Mouse (Mus musculus) right cerebral cortex, postnatal 25 days (tissue): ENCODE data around the gene Nr2e1.

ENCODE experiments used
- DNase-seq: peaks from one replicate; pipeline ENCODE4 v3.0.0; 2022

The Nr2e1 gene

DNA sequence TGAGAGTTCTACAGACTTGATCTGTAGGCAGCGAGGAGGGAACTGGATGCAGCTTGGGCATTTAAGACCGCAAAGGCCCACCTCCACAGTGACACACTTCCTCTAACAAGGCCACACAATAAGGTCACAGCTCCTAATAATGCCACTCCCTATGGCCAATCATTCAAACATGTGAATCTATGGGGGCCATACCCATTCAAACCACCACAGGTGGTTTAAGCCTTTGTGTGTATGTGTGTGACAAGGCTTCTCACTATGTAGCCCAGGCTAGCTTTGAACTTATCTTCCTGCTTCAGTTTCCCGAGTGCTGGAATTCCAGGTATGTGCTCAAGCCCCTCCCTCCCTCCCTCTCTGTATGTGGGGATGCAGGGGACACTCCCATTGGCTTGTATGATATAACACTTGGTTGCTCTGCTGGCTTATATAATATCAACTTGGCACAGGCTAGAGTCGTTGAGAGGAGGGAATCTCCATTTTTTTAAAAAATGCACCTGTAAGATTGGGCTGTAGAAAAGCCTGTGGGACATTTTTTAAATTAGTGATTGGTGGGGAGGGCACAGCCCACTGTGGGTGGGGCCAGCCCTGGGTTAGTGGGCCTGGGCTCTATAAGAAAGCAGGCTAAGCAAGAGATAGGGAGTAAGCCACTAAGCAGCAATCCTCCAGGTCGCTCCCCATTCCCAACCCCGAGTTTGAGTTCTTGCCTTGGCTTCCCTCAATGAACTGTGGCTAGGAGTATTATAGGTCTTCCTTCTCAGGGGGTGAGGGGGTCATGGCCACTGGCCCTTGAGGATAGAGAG lies 37.5 kb downstream of the Nr2e1 start:
- DNase-seq = no peak

DNA sequence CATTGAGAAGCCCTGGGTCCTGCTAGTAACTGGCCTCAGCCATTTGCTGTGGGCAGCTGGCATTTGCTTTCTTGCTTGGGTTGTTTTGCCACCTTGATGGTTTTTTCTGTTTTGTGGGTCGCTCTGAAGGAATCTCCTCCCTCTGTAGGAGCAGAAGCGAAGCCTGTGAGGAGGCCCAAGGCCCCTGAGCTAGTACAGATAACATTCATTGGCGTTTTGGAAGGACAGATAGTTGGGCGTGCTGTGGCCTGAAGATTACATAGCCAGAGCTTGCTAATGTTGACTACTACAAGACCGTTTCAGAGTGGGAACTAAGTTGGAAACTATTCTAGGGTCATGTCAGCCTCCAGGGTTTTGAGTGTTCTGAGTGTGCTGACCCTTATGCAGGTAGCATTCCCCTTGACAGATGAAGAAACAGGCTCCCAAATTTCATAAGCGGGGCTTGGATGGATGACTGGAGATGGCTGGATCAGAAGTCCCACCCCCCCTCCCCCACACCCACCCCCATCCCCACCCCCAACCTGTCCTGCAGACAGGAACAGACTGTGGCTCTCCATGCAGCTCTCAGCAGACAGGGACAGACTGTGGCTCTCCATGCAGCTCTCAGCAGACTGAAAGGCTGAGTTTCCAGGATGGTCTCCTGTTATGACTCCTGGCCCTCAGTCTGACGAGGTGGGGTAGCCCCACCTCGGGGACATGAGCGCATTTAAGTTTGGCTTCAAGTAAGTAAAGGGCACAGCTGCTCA lies 45.7 kb downstream of the Nr2e1 start:
- no peak for DNase-seq

DNA sequence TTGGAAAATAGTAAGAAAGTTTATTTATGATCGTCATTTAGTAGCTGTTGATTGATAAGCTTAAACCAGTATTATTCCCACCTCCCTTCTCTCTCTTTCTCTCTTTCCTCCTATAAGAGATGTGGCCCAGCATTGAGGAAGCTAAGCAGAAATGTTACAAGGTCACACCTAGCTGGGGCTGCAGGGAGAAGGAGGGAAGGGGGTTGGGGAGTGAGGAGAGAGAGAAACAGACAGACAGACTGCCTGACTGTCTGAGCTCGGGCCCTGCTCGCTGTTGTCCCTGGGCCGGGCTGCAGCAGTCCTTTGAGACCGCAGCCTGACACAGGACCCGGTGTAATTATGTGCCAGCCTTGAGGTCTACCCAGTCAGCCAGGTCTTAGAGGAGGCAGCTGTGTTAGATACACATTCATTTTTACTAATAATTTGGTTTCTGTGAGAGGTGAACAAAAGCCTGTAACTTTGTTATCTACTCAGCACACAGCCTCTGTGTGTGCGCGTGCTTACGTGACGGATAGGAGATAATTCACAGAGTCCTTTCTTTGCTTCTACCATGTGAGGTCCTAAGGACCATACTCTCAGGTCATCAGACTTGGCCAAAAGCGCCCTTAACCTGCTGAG lies 49.5 kb downstream of the Nr2e1 start:
- DNase-seq = no peak

DNA sequence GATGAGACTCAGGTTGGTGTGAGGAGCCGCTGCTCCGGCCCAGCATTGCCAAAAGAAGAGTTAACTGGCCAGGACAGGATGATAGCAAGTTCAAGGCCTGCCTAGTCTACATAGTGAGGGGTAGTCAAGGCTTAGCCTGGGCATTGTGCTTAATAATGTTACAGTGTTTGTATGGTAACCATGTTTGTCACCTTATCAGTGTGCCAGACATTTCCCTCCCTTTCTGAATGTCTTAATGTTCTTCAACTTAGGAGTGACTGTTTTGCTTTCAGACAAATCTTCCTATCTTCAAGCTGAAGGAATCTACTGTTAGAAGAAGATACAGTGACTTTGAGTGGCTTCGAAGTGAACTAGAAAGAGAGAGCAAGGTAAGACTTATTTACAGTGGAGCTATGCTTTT lies 57.8 kb downstream of the Nr2e1 start:
- no peak for DNase-seq

DNA sequence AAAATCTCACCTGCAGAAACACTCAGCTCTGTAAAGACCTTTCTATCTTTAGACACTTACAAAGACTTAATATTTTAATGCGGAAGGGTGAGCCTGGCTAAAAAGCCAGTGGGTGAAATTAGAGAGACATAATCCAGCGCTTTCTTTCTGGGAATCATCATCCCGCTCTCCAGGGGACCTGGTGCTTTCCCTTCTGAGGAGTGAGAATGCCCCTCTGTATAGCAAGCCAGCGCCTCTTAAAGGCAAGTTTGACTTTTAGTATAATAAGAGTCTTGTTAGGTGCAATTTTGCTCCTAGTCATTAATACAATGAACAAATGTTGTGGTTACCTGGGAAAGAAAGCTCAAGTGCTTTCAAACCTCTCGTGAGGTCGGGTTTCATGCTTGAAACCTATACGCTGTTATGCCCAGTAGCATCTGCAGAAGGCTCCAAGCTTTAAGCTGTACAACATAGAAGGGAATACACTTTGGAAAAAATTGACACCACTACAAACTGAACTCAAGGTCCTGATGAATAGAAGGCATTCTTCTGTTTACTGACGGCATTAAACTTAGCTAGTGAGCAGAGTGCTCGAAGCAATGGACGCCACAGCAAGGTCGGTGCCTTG lies 59.8 kb downstream of the Nr2e1 start:
- no peak for DNase-seq

DNA sequence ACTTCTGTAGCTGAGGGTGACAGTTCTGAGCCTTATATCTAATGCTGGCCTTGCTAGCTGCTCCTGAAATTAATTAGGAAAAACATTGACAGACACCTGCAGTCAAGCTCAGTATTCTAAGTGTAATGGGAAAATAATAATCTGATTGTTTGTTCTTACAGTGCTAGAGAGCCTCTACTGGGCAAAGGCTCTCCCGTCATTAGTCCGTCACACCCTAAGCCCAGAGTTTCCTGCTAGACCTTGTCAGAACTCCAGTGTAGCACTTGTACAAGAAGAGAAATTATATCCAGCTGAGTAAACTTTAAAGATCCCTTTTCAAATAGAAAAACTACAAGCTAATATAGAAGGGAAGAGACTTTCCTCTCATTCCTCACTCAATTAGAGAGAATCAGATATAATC lies 60.5 kb downstream of the Nr2e1 start:
- no peak for DNase-seq

DNA sequence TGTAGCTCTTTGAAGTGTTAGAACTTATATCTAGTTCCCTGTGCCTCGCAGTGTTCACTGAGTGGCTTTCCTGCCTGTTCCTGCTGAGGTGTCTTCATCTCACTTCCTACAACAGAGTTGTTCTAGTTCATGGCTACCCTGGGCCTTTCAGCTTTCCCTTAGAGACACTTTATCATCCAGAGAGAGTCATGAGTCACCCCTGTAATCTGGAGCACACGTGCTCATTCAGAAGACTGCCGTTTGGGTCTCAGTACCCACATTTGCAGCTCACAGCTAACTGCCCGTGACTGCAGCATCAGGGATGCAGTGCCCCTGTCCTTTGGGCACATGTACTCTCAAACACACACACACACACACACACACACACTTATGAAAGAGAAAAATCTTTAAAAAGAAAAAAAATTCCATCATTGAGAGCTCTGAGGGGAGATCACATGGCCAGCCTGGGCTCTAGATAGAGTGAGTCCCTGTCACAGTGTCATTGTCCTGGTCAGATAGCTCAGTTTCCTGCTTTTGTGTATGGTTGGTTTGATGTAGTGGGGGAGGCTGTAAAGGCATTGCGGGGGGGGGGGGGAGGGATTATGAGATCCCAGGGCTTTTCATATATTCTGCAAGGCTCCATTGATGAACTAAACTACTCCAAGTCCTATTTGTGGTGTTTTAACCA lies 62.0 kb downstream of the Nr2e1 start:
- DNase-seq = no peak

DNA sequence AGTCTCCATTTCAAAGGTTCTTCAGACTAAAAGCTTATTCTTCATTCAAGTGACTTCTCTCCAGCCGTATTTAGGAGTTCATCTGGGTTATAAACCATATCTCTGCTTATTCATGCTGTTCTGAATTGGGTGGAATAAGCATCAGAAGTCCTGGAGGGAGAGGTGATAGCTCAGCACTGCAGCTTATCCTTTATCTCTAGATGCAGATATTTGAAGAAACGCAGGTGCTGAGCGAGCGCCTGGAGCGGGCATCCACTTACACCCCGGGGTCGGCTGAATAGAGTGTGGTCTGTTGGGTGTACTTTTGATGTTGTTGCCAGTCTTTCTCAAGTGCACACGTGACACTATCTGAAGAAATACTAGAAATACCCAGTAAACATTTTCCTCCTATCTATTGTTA lies 65.1 kb downstream of the Nr2e1 start:
- DNase-seq = no peak

DNA sequence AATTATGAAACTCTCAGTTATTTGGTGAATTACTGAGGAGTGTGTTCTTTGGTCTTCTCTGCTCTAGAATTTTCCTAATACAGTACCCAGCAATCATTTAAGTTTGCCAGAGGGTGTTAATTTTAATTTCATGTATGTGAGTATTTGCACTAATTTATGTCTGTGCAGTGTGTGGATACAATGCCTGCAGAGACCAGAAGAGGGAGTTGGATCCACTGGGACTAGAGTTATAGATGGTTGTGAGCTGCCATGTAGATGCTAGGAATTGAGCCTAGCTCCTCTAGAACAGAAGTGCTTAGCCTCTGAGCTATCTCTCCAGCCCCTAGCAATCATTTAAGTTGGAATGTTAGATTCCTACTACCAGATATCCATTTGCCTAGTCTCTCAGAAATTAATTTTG lies 69.3 kb downstream of the Nr2e1 start:
- DNase-seq = no peak
